Mouse (Mus musculus): ENCODE measurements around the gene Prtn3.
"Not testable (repeated sequence)": the region's sequence is repeated elsewhere in the genome, so short reads cannot be mapped to it uniquely, and the experiment has no call there.

Gene Prtn3

GRCm38 (mm10) chr10:79877757-79878156, 3.5 kb downstream of the Prtn3 start:
- no peak for DNase-seq (ENCODE audit: low spot score)

GRCm38 (mm10) chr10:79879527-79879926, 5.3 kb downstream of the Prtn3 start:
- DNase-seq (ENCODE audit: low spot score) = no peak

GRCm38 (mm10) chr10:79880721-79881120, 6.4 kb downstream of the Prtn3 start:
- DNase-seq (ENCODE audit: low spot score) = no peak

GRCm38 (mm10) chr10:79881981-79882380, 7.7 kb downstream of the Prtn3 start:
- DNase-seq (ENCODE audit: low spot score) = no peak

GRCm38 (mm10) chr10:79883297-79884084, 9.2 kb downstream of the Prtn3 start:
- peak; percentile 58 for DNase-seq (ENCODE audit: low spot score)

GRCm38 (mm10) chr10:79884446-79884845, 10.2 kb downstream of the Prtn3 start:
- peak; percentile 42 for DNase-seq (ENCODE audit: low spot score)

GRCm38 (mm10) chr10:79884938-79885337, 10.7 kb downstream of the Prtn3 start:
- not testable (repeated sequence) for DNase-seq (ENCODE audit: low spot score)

- DNase-seq (ENCODE audit: low spot score) = no peak
Measured at GRCm38 (mm10) chr10:79886054-79886453, 11.8 kb downstream of the Prtn3 start, which contains the start of gene Elane. TSS of gene Elane (plus strand) at chr10:79886247.

- DNase-seq (ENCODE audit: low spot score) = no peak
Measured at GRCm38 (mm10) chr10:79886611-79887010, 12.3 kb downstream of the Prtn3 start.

- DNase-seq (ENCODE audit: low spot score) = no peak
Measured at GRCm38 (mm10) chr10:79889386-79889785, 15.1 kb downstream of the Prtn3 start.

- no peak for DNase-seq (ENCODE audit: low spot score)
Measured at GRCm38 (mm10) chr10:79890670-79891069, 16.4 kb downstream of the Prtn3 start, which contains the start of gene Cfd. TSS of gene Cfd (plus strand) at chr10:79890853.

- DNase-seq (ENCODE audit: low spot score) = not testable (repeated sequence)
Measured at GRCm38 (mm10) chr10:79892451-79893118, 18.3 kb downstream of the Prtn3 start.

GRCm38 (mm10) chr10:79896306-79896705, 22.0 kb downstream of the Prtn3 start:
- DNase-seq (ENCODE audit: low spot score) = no peak

- DNase-seq (ENCODE audit: low spot score) = no peak
Measured at GRCm38 (mm10) chr10:79896814-79897213, 22.5 kb downstream of the Prtn3 start.

GRCm38 (mm10) chr10:79897316-79898245, 23.3 kb downstream of the Prtn3 start:
- no peak for DNase-seq (ENCODE audit: low spot score)

GRCm38 (mm10) chr10:79900951-79901410, 26.7 kb downstream of the Prtn3 start:
- DNase-seq (ENCODE audit: low spot score) = no peak

GRCm38 (mm10) chr10:79906712-79907111, 32.4 kb downstream of the Prtn3 start:
- no peak for DNase-seq (ENCODE audit: low spot score)

GRCm38 (mm10) chr10:79907415-79907814, 33.1 kb downstream of the Prtn3 start:
- no peak for DNase-seq (ENCODE audit: low spot score)

- peak; percentile 92 for DNase-seq (ENCODE audit: low spot score)
Measured at GRCm38 (mm10) chr10:79908167-79909091, 34.2 kb downstream of the Prtn3 start, which contains the start of gene Med16. TSS of gene Med16 (minus strand) at chr10:79908923.

GRCm38 (mm10) chr10:79909092-79909922, 35.0 kb downstream of the Prtn3 start:
- DNase-seq (ENCODE audit: low spot score) = no peak

Measured in ovary, postnatal 10 days (tissue).